Mouse (Mus musculus) brown adipose tissue, adult 24 weeks (tissue): ENCODE results near the gene Ccdc142. TPM values are rescaled to one million over a fixed set of nuclear protein-coding genes. Genes with fewer than 3 reads are reported as not detected.
A peak's percentile ranks its signal among the peaks of the same experiment; 100 is the strongest.

ENCODE experiments used
- H3K27ac ChIP-seq: fragments of 200-500 bp; replicated peaks from 2 replicates; pipeline ENCODE4 v1.5.1; 2012; ENCODE audit warnings: low read depth, mild to moderate bottlenecking, low read length
- H3K4me1 ChIP-seq: fragments of 200-500 bp; 2 replicates; pipeline ENCODE4 v1.6.1; 2012; ENCODE audit warnings: low read length, mixed read lengths; ENCODE audit not compliant: control insufficient read depth, insufficient read depth, insufficient read length
- H3K4me3 ChIP-seq: fragments of 200-500 bp; 2 replicates; pipeline ENCODE4 v1.5.1; 2012; ENCODE audit warnings: low read depth, mild to moderate bottlenecking, low read length, moderate library complexity; ENCODE audit not compliant: insufficient read depth
- polyA plus RNA-seq: library from polyadenylated mRNA; stranded (reverse); fragments of >200 nt; gene quantifications from 2 replicates; pipeline ENCODE4 v1.2.4, GENCODE M21; 2012; ENCODE audit not compliant: missing spikeins, insufficient read depth, insufficient read length

Ccdc142 gene
- polyA plus RNA-seq, 1 experiment, result not detected

- no peak overlapping the region for H3K27ac ChIP-seq
- H3K4me3 ChIP-seq, result peak overlapping the region; percentile 83
- H3K4me1 ChIP-seq, result no peaks in the 10 kb centered on the region
These were observed 54.3 kb downstream of the Ccdc142 start for GRCm38 (mm10) chr6:83155552-83156238.

GRCm38 (mm10) chr6:83156259-83156684 is 54.9 kb downstream of the Ccdc142 start, which contains the start of the genes Wdr54 and 1700003E16Rik:
TSS of gene Wdr54 (minus strand) at chr6:83156397.
TSS of gene 1700003E16Rik (plus strand) at chr6:83156404.
- Histone ChIP-seq H3K27ac (no peak within 1 kb of the TSS), H3K4me1 (no peaks in the 10 kb centered on the region), H3K4me3 (peak within 1 kb of the TSS; percentile 83)

Other genes with a start within 250 kb of the Ccdc142 start
- gene Sema4f, start 161.8 kb upstream of the Ccdc142 start, polyA plus RNA-seq, result not detected in 2 replicates
- gene M1ap, start 154.7 kb upstream of the Ccdc142 start, polyA plus RNA-seq, result not detected in 2 replicates
- 1.3 and 1.5 TPM in 2 replicates for gene Dok1, start 68.1 kb upstream of the Ccdc142 start, polyA plus RNA-seq
- 0.63 and 1.6 TPM in 2 replicates for gene Loxl3, start 67.4 kb upstream of the Ccdc142 start, polyA plus RNA-seq
- gene Aup1, start 47.1 kb upstream of the Ccdc142 start, polyA plus RNA-seq, result 78.0 and 97.2 TPM in 2 replicates
- 42.8 and 48.9 TPM in 2 replicates for gene Htra2, start 46.3 kb upstream of the Ccdc142 start, polyA plus RNA-seq
- gene Dqx1, start 43.8 kb upstream of the Ccdc142 start, polyA plus RNA-seq, result 0.79 TPM in 1 of 2 replicates, not detected in the other
- gene Tlx2, start 31.3 kb upstream of the Ccdc142 start, polyA plus RNA-seq, result not detected in 2 replicates
- 16.5 and 22.5 TPM in 2 replicates for gene Pcgf1, start 23.7 kb upstream of the Ccdc142 start, polyA plus RNA-seq
- not detected in 2 replicates for gene Lbx2, start 15.2 kb upstream of the Ccdc142 start, polyA plus RNA-seq
- gene Gm42688, start within 50 bp of the Ccdc142 start, polyA plus RNA-seq, result not detected in 2 replicates
- 172 and 202 TPM in 2 replicates for gene Mrpl53, start 7.4 kb downstream of the Ccdc142 start, polyA plus RNA-seq
- gene Mogs, start 13.9 kb downstream of the Ccdc142 start, polyA plus RNA-seq, result 6.0 and 6.2 TPM in 2 replicates
- gene Wbp1, start 20.0 kb downstream of the Ccdc142 start, polyA plus RNA-seq, result 62.1 and 70.3 TPM in 2 replicates
- 8.7 and 13.1 TPM in 2 replicates for gene Ino80b, start 23.8 kb downstream of the Ccdc142 start, polyA plus RNA-seq
- 4.5 and 7.1 TPM in 2 replicates for gene Rtkn, start 33.9 kb downstream of the Ccdc142 start, polyA plus RNA-seq
- gene Wdr54, start 54.8 kb downstream of the Ccdc142 start, polyA plus RNA-seq, result not detected in 2 replicates
- not detected in 2 replicates for gene 1700003E16Rik, start 54.8 kb downstream of the Ccdc142 start, polyA plus RNA-seq
- 31.0 and 31.2 TPM in 2 replicates for gene Dctn1, start 64.3 kb downstream of the Ccdc142 start, polyA plus RNA-seq
- gene Slc4a5, start 118.2 kb downstream of the Ccdc142 start, polyA plus RNA-seq, result not detected in 2 replicates
- 5.2 and 7.4 TPM in 2 replicates for gene Mthfd2, start 224.3 kb downstream of the Ccdc142 start, polyA plus RNA-seq
- 38.1 and 43.1 TPM in 2 replicates for gene Mob1a, start 224.4 kb downstream of the Ccdc142 start, polyA plus RNA-seq
- gene Bola3, start 247.5 kb downstream of the Ccdc142 start, polyA plus RNA-seq, result 671 and 946 TPM in 2 replicates